Mouse (Mus musculus) bone marrow, adult 2 months (tissue): Measurements from ENCODE around the gene Rims1.

Source experiments
- CTCF ChIP-seq: fragments of 200-500 bp; IDR thresholded peaks from 2 replicates; pipeline ENCODE4 v1.5.1; 2011; ENCODE audit warnings: low read length, control low read depth; ENCODE audit not compliant: control insufficient read depth, insufficient read depth
- POLR2A ChIP-seq: fragments of 200-500 bp; IDR thresholded peaks from 2 replicates; pipeline ENCODE4 v1.6.1; 2011; ENCODE audit warnings: low read depth, mild to moderate bottlenecking, control low read depth, low read length, borderline replicate concordance; ENCODE audit not compliant: control insufficient read depth

- TF ChIP-seq CTCF (no peak), POLR2A (no peak)
Observed at GRCm38 (mm10) chr1:22763376-22763775, 42.4 kb downstream of the Rims1 start.
